Mouse (Mus musculus): Measurements from ENCODE around the gene Bicdl2. TPM values are rescaled to one million over a fixed set of nuclear protein-coding genes. Genes with fewer than 3 reads are reported as not detected.

Bicdl2 gene
- polyA plus RNA-seq, 1 experiment, result 6.8 TPM

GRCm38 (mm10) chr17:23680336-23680735 lies 20.0 kb downstream of the Bicdl2 start:
- H3K4me1 ChIP-seq (ENCODE audit: control insufficient read depth, insufficient read depth, low read length), result peaks cover 3% of the 10 kb centered on the region
- 60% methylated on average over 9 of the region's 9 CpGs for WGBS
- no peak overlapping the region for H3K4me3 ChIP-seq (replicated peaks; ENCODE audit: extremely low read depth, low read depth, low read length)

GRCm38 (mm10) chr17:23681086-23681485 lies 20.8 kb downstream of the Bicdl2 start:
- DNase-seq, result no peak
- TF ChIP-seq CTCF (IDR thresholded peaks at IDR 0.05; ENCODE audit: insufficient read depth, low read length) (no peak), POLR2A (IDR thresholded peaks at IDR 0.05; ENCODE audit: borderline replicate concordance, extremely low read depth, low read depth, low read length) (no peak)
- H3K4me3 ChIP-seq (replicated peaks; ENCODE audit: extremely low read depth, low read depth, low read length), result no peak overlapping the region
- H3K4me1 ChIP-seq (ENCODE audit: control insufficient read depth, insufficient read depth, low read length), result no peaks in the 10 kb centered on the region
- WGBS, result 64% methylated on average over 10 of the region's 10 CpGs

More at GRCm38 (mm10) chr17:23680336-23680735, 20.0 kb downstream of the Bicdl2 start:
- DNase-seq, result no peak
- no peak for TF ChIP-seq POLR2A (IDR thresholded peaks at IDR 0.05; ENCODE audit: borderline replicate concordance, extremely low read depth, low read depth, low read length)
- no peak for TF ChIP-seq CTCF (IDR thresholded peaks at IDR 0.05; ENCODE audit: insufficient read depth, low read length)

GRCm38 (mm10) chr17:23682092-23682491 lies 21.8 kb downstream of the Bicdl2 start:
- no peak for DNase-seq
- WGBS, result 44% methylated on average over 4 of the region's 4 CpGs

GRCm38 (mm10) chr17:23682530-23682929 lies 22.2 kb downstream of the Bicdl2 start:
- Histone ChIP-seq H3K4me1 (ENCODE audit: control insufficient read depth, insufficient read depth, low read length) (no peaks in the 10 kb centered on the region), H3K4me3 (replicated peaks; ENCODE audit: extremely low read depth, low read depth, low read length) (no peak overlapping the region)
- WGBS, result 74% methylated on average over 3 of the region's 3 CpGs
- TF ChIP-seq POLR2A (IDR thresholded peaks at IDR 0.05; ENCODE audit: borderline replicate concordance, extremely low read depth, low read depth, low read length), result no peak
- no peak for TF ChIP-seq CTCF (IDR thresholded peaks at IDR 0.05; ENCODE audit: insufficient read depth, low read length)
- no peak for DNase-seq

More at GRCm38 (mm10) chr17:23682092-23682491, 21.8 kb downstream of the Bicdl2 start:
- Histone ChIP-seq H3K4me1 (ENCODE audit: control insufficient read depth, insufficient read depth, low read length) (no peaks in the 10 kb centered on the region), H3K4me3 (replicated peaks; ENCODE audit: extremely low read depth, low read depth, low read length) (no peak overlapping the region)
- no peak for TF ChIP-seq POLR2A (IDR thresholded peaks at IDR 0.05; ENCODE audit: borderline replicate concordance, extremely low read depth, low read depth, low read length)
- TF ChIP-seq CTCF (IDR thresholded peaks at IDR 0.05; ENCODE audit: insufficient read depth, low read length), result no peak

GRCm38 (mm10) chr17:23683226-23683625 lies 22.9 kb downstream of the Bicdl2 start:
- no peak overlapping the region for H3K4me3 ChIP-seq (replicated peaks; ENCODE audit: extremely low read depth, low read depth, low read length)
- H3K4me1 ChIP-seq (ENCODE audit: control insufficient read depth, insufficient read depth, low read length), result no peaks in the 10 kb centered on the region
- no peak for TF ChIP-seq CTCF (IDR thresholded peaks at IDR 0.05; ENCODE audit: insufficient read depth, low read length)
- TF ChIP-seq POLR2A (IDR thresholded peaks at IDR 0.05; ENCODE audit: borderline replicate concordance, extremely low read depth, low read depth, low read length), result no peak

GRCm38 (mm10) chr17:23683856-23684672 lies 23.8 kb downstream of the Bicdl2 start, which contains the start of gene Cldn9:
Gene Cldn9, minus strand, starts transcription at chr17:23684026.
- no peak for DNase-seq
- Histone ChIP-seq H3K4me3 (replicated peaks; ENCODE audit: extremely low read depth, low read depth, low read length) (no peak within 1 kb of the TSS), H3K4me1 (ENCODE audit: control insufficient read depth, insufficient read depth, low read length) (no peaks in the 10 kb centered on the region)
- TF ChIP-seq CTCF (IDR thresholded peaks at IDR 0.05; ENCODE audit: insufficient read depth, low read length) (no peak), POLR2A (IDR thresholded peaks at IDR 0.05; ENCODE audit: borderline replicate concordance, extremely low read depth, low read depth, low read length) (no peak)
- WGBS, result 39% methylated on average over 15 of the region's 15 CpGs

More at GRCm38 (mm10) chr17:23683226-23683625, 22.9 kb downstream of the Bicdl2 start:
- DNase-seq, result no peak
- WGBS, result 32% methylated on average over 15 of the region's 15 CpGs

- Histone ChIP-seq H3K4me3 (replicated peaks; ENCODE audit: extremely low read depth, low read depth, low read length) (no peak overlapping the region), H3K4me1 (ENCODE audit: control insufficient read depth, insufficient read depth, low read length) (peaks cover 5% of the 10 kb centered on the region)
- no peak for DNase-seq
- TF ChIP-seq POLR2A (IDR thresholded peaks at IDR 0.05; ENCODE audit: borderline replicate concordance, extremely low read depth, low read depth, low read length), result no peak
- TF ChIP-seq CTCF (IDR thresholded peaks at IDR 0.05; ENCODE audit: insufficient read depth, low read length), result no peak
- 64% methylated on average over 1 of the region's 1 CpGs for WGBS
These were observed 34.2 kb downstream of the Bicdl2 start for GRCm38 (mm10) chr17:23694491-23694890.

- 41% methylated on average over 3 of the region's 3 CpGs for WGBS
- no peak overlapping the region for H3K4me3 ChIP-seq (replicated peaks; ENCODE audit: extremely low read depth, low read depth, low read length)
- no peak for TF ChIP-seq POLR2A (IDR thresholded peaks at IDR 0.05; ENCODE audit: borderline replicate concordance, extremely low read depth, low read depth, low read length)
- TF ChIP-seq CTCF (IDR thresholded peaks at IDR 0.05; ENCODE audit: insufficient read depth, low read length), result no peak
- no peak for DNase-seq
- peaks cover 5% of the 10 kb centered on the region for H3K4me1 ChIP-seq (ENCODE audit: control insufficient read depth, insufficient read depth, low read length)
These were observed 35.5 kb downstream of the Bicdl2 start for GRCm38 (mm10) chr17:23695801-23696200.

GRCm38 (mm10) chr17:23699131-23700077 lies 39.1 kb downstream of the Bicdl2 start:
- DNase-seq, result peak; percentile 48
- peak overlapping the region; percentile 48 for H3K4me3 ChIP-seq (replicated peaks; ENCODE audit: extremely low read depth, low read depth, low read length)
- TF ChIP-seq CTCF (IDR thresholded peaks at IDR 0.05; ENCODE audit: insufficient read depth, low read length), result no peak
- no peak for TF ChIP-seq POLR2A (IDR thresholded peaks at IDR 0.05; ENCODE audit: borderline replicate concordance, extremely low read depth, low read depth, low read length)
- peaks cover 5% of the 10 kb centered on the region for H3K4me1 ChIP-seq (ENCODE audit: control insufficient read depth, insufficient read depth, low read length)
- 4% methylated on average over 93 of the region's 101 CpGs for WGBS

All from lung, adult 2 months (tissue).